Mouse (Mus musculus): ENCODE measurements around the gene Vps54.

DNA sequence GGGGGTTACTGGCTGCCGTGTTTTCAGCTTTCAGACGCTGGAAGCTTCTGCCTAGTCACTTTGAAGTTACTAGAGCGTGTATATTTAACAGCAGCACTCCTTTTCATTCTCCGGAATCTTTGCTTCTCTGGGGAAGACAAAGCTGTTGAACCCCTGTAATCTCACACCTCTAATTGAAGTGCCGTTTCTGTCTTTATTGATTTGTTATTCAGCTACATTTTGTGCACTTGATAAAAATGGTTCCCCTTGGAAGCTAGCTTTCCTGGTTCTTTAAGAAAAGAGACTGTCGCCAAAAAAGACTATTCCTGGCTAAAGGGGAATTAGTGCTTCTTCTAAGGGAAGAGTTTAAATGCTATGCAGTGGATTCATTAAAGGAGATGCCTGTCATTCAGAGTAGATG, 70.4 kb downstream of the Vps54 start:
- no peak for TF ChIP-seq EP300 (optimal IDR thresholded peaks at IDR 0.05)
- no peak for TF ChIP-seq CTCF (IDR thresholded peaks at IDR 0.05; ENCODE audit: low read depth)
